22 mouse cellular contexts compared by ENCODE assay signal in the genomic region with DNA sequence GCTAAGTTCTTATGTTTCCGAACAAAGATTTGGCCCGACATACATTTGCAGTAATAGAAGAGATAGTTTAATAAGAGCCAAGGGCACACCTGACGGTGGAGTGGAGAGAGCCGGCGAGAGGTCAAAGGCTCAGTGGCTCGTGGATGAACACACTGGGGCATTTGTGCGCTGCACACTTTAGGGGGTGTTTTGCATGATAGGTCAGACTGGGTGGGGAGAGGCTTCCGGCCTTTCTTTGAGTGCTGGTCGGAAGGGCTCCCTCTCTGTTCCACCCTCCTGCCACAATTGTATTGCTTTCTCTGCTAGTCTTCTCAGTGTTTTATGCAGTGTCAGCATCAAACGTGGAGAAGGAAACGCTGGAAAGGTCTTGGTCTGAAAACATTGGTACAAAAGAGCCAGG.
DNase-seq lines count a peak whose midpoint lies in the region; ATAC-seq and TF ChIP-seq lines count a peak whose summit lies in the region.
"Had no signal": no experiment of that assay in that cellular context is flagged by ENCODE, and none has a peak within 500 bp of the region (broad histone marks: within the 10 kb centered on the region; RNA-seq: fewer than 3 reads in every experiment).

No protein-coding gene starts in this region.

- WGBS in hindbrain, postnatal 0 days: 71% methylated on average over 11 of the region's 11 CpGs
- WGBS in hindbrain, embryonic 11.5 days: 75% methylated on average over 11 of the region's 11 CpGs
- WGBS in neural tube, embryonic 15.5 days: 79% methylated on average over 11 of the region's 11 CpGs

- ATAC-seq in hindbrain, postnatal 0 days: no peak
- no peak for ATAC-seq in hindbrain, embryonic 11.5 days (ENCODE audit: low FRiP score)
- 0 out of 2 replicates have a peak, but pooled peaks have one; percentile 3 for ATAC-seq in neural tube, embryonic 15.5 days (ENCODE audit: low FRiP score)
- ATAC-seq: intestine, embryonic 15.5 days; Patski had no signal

- H3K27me3 ChIP-seq in hindbrain, postnatal 0 days (ENCODE audit: insufficient read depth, low read length): no peaks in the 10 kb centered on the region
- no peaks in the 10 kb centered on the region for H3K27me3 ChIP-seq in hindbrain, embryonic 11.5 days (ENCODE audit: control insufficient read depth, insufficient read depth, low read length)
- H3K27me3 ChIP-seq in neural tube, embryonic 15.5 days (replicated peaks): no peaks in the 10 kb centered on the region
- H3K27me3 ChIP-seq: CH12.LX; heart, embryonic 13.5 days; hindbrain, embryonic 15.5 days; intestine, embryonic 15.5 days; Patski had no signal

- 0 out of 2 replicates have a peak overlapping the region, but pooled peaks have one; percentile 32 for H3K27ac ChIP-seq in hindbrain, postnatal 0 days
- no peak overlapping the region for H3K27ac ChIP-seq in hindbrain, embryonic 11.5 days (ENCODE audit: low read depth, low read length)
- no peak overlapping the region for H3K27ac ChIP-seq in neural tube, embryonic 15.5 days (replicated peaks)
- H3K27ac ChIP-seq: embryonic facial prominence, embryonic 10.5 days; gastrocnemius, adult 2 months; heart, embryonic 13.5 days; intestine, embryonic 15.5 days had no signal

- no peak overlapping the region for H3K9ac ChIP-seq in hindbrain, postnatal 0 days (replicated peaks; ENCODE audit: low read length)
- no peak overlapping the region for H3K9ac ChIP-seq in hindbrain, embryonic 11.5 days (ENCODE audit: low read depth, low read length)
- H3K9ac ChIP-seq in neural tube, embryonic 15.5 days (replicated peaks): no peak overlapping the region
- H3K9ac ChIP-seq: forebrain, embryonic 13.5 days; forebrain, postnatal 0 days; heart, embryonic 13.5 days; hindbrain, embryonic 15.5 days; intestine, embryonic 15.5 days had no signal

- 0 out of 2 replicates have a peak, but pooled peaks cover 3% of the 10 kb centered on the region for H3K4me1 ChIP-seq in hindbrain, postnatal 0 days (ENCODE audit: insufficient read depth, low read length)
- no peaks in the 10 kb centered on the region; the same call in 1 of the 2 replicates for H3K4me1 ChIP-seq in hindbrain, embryonic 11.5 days (replicated peaks; ENCODE audit: control insufficient read depth, insufficient read depth, low read length)
- H3K4me1 ChIP-seq in neural tube, embryonic 15.5 days: peaks cover 15% of the 10 kb centered on the region
- H3K4me1 ChIP-seq: intestine, embryonic 15.5 days had no signal

- TF ChIP-seq CTCF in hindbrain, postnatal 0 days (IDR thresholded peaks at IDR 0.05; ENCODE audit: low read depth): no peak

- no peaks in the 10 kb centered on the region for H3K36me3 ChIP-seq in hindbrain, postnatal 0 days (ENCODE audit: insufficient read depth, low read length)
- H3K36me3 ChIP-seq in hindbrain, embryonic 11.5 days (ENCODE audit: control insufficient read depth, insufficient read depth, low read length): no peaks in the 10 kb centered on the region
- H3K36me3 ChIP-seq in neural tube, embryonic 15.5 days: no peaks in the 10 kb centered on the region
- H3K36me3 ChIP-seq: embryonic facial prominence, embryonic 10.5 days; heart, embryonic 13.5 days; hindbrain, embryonic 15.5 days; intestine, embryonic 15.5 days had no signal

- H3K4me3 ChIP-seq in hindbrain, postnatal 0 days (ENCODE audit: low read length): no peak overlapping the region
- H3K4me3 ChIP-seq in hindbrain, embryonic 11.5 days (ENCODE audit: low read depth, low read length): no peak overlapping the region
- no peak overlapping the region for H3K4me3 ChIP-seq in neural tube, embryonic 15.5 days (replicated peaks)
- H3K4me3 ChIP-seq: embryonic facial prominence, embryonic 10.5 days; forebrain, embryonic 13.5 days; gastrocnemius, adult 2 months; heart, embryonic 13.5 days; hindbrain, embryonic 15.5 days; intestine, embryonic 15.5 days had no signal

- DNase-seq in hindbrain, postnatal 0 days (ENCODE audit: low spot score): no peak
- no peak for DNase-seq in hindbrain, embryonic 11.5 days (ENCODE audit: low spot score)
- no peak for DNase-seq in neural tube, embryonic 10.5 days (ENCODE audit: extremely low spot score, low spot score)
- DNase-seq in R1 (ENCODE audit: low read depth, low spot score): peak; percentile 71
- no peak for DNase-seq in gastrocnemius, postnatal 10 days
- DNase-seq: adrenal gland, adult 8-10 months; adrenal gland, postnatal 36 days; cerebellum, adult 2 months; cerebellum, postnatal 10 days; forebrain, postnatal 0 days; gastrocnemius, adult 2 months; gastrocnemius, postnatal 36 days; heart, adult 11 months; heart, postnatal 36 days had no signal

- no peaks in the 10 kb centered on the region for H3K9me3 ChIP-seq in hindbrain, postnatal 0 days (ENCODE audit: low read length)
- H3K9me3 ChIP-seq in hindbrain, embryonic 11.5 days (ENCODE audit: control insufficient read depth, low read length): no peaks in the 10 kb centered on the region
- H3K9me3 ChIP-seq in neural tube, embryonic 15.5 days (replicated peaks): no peaks in the 10 kb centered on the region
- H3K9me3 ChIP-seq: embryonic facial prominence, embryonic 10.5 days; forebrain, embryonic 13.5 days; heart, embryonic 13.5 days; hindbrain, embryonic 15.5 days; intestine, embryonic 15.5 days had no signal

- no peak overlapping the region for H3K4me2 ChIP-seq in hindbrain, postnatal 0 days (ENCODE audit: low read depth, low read length)
- H3K4me2 ChIP-seq in hindbrain, embryonic 11.5 days (replicated peaks; ENCODE audit: low read depth, low read length): no peak overlapping the region
- H3K4me2 ChIP-seq in neural tube, embryonic 15.5 days: no peak overlapping the region
- H3K4me2 ChIP-seq: heart, embryonic 13.5 days; intestine, embryonic 15.5 days had no signal
